Mouse (Mus musculus) cerebellum, adult 11-12 months (tissue): ENCODE results near the gene Rpusd2.

Experiments used
- DNase-seq: peaks from one replicate; pipeline ENCODE4 v3.0.0; 2022

The Rpusd2 gene

GRCm38 (mm10) chr2:119032191-119032590 is 2.4 kb upstream of the Rpusd2 start:
- no peak for DNase-seq

GRCm38 (mm10) chr2:119035397-119035745 is 781 bp downstream of the Rpusd2 start:
- DNase-seq = no peak

GRCm38 (mm10) chr2:119040882-119041281 is 6.3 kb downstream of the Rpusd2 start:
- no peak for DNase-seq

- no peak for DNase-seq
Measured at GRCm38 (mm10) chr2:119045163-119045562, 10.6 kb downstream of the Rpusd2 start.

GRCm38 (mm10) chr2:119046649-119047611 is 12.3 kb downstream of the Rpusd2 start, which contains the start of gene Knl1:
TSS of gene Knl1 (plus strand) at chr2:119047119.
- DNase-seq = peak; percentile 91

GRCm38 (mm10) chr2:119047849-119048248 is 13.3 kb downstream of the Rpusd2 start:
- DNase-seq = no peak

GRCm38 (mm10) chr2:119050132-119050650 is 15.6 kb downstream of the Rpusd2 start:
- DNase-seq = no peak

GRCm38 (mm10) chr2:119060139-119060538 is 25.5 kb downstream of the Rpusd2 start:
- DNase-seq = no peak

GRCm38 (mm10) chr2:119072397-119072796 is 37.8 kb downstream of the Rpusd2 start:
- no peak for DNase-seq

GRCm38 (mm10) chr2:119086156-119086555 is 51.6 kb downstream of the Rpusd2 start:
- DNase-seq = no peak
